Mouse (Mus musculus): ENCODE data around the gene Cd300lg. TPM values are rescaled to one million over a fixed set of nuclear protein-coding genes. Genes with fewer than 3 reads are reported as not detected.

The Cd300lg gene
- not detected for total RNA-seq (2021)
- long read RNA-seq: 0 reads

- DNase-seq (ENCODE audit: low spot score in 2 of 2): no peak
These were observed at the start of gene Cd300lg for GRCm38 (mm10) chr11:102041350-102041949. Gene Cd300lg (plus strand): TSS chr11:102041509.

DNA sequence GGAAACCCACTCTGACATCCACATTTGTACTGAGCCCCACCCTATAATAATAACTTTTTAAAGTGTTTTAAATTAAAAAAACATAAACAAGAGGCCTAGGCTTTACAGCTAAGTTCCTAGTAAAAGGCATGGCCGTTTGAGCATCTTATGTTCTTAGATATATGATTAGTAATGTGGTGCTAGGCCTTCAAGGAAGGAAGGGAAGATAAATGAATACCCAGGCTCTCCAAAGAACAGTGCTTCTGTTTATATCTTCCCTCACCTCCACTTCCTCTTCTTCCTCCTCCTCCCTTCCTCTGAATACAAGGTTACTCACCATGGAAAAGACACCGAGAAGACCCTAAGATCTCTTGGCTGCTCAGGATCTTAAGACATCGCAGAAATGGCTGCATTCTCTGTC lies 49.5 kb upstream of the Cd300lg start:
- DNase-seq (ENCODE audit: low spot score in 2 of 2): no peak

DNA sequence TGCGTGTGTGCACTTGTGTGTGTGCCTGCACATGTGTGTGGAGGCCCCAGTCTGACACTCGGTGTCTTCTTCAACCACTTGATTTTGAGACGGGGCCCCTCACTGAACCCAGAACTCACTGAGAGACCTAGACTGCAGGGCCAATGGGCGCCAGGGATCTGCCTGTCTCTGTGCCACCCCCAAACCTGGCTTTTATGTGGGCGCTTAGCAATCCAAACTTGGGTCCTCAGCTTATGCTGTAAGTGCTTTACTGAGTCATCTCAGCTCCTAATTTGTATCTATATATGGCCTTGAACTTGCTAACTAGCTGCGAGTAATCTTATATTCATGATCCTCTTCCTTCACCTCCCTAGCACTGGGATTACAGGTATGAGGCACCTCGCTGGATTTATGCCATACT lies 48.9 kb upstream of the Cd300lg start:
- DNase-seq (ENCODE audit: low spot score in 2 of 2): no peak

GRCm38 (mm10) chr11:101994100-101994499 lies 47.2 kb upstream of the Cd300lg start:
- DNase-seq (ENCODE audit: low spot score in 2 of 2): no peak

DNA sequence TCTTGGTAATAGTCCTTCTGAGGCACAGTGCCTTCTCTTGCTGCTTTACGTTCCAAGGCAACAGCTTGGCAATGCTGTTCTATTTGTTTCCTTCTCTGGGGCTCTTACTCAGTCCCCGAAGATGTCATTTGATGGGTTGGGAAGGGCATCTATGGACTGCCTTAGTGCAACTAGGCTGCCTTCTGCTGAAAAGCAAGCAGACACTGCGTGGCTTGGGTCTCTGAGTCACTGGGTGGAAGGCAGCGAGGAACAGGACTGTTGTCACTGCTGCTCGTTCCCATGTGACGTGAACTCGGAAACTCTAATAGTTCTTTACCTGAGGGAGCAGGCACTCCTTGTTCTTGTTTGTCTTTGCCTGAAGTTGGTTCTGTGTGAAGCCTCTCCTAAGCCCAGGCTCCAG lies 45.4 kb upstream of the Cd300lg start:
- DNase-seq (ENCODE audit: low spot score in 2 of 2): no peak

DNA sequence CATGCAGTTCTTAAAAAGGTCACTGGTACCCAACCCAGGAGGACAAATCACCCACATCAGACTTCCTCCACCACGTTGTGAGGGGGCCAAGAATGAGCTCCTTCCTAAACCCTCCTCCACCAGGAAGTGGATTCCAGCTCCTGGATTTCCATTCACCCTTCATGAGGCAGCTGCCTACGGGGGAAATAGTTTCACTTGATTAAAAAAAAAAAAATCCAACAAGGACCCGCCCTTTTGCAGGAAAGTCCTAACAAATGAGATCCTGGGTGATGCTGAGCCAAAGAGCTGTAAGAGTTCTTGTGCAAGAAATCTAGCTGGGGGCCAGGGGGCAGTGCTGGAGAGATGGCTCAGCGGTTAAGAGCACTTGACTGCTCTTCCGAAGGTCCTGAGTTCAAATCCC lies 43.1 kb upstream of the Cd300lg start:
- no peak for DNase-seq (ENCODE audit: low spot score in 2 of 2)

GRCm38 (mm10) chr11:101999466-101999865 lies 41.8 kb upstream of the Cd300lg start:
- peak in 1 of 2 experiments; percentile 66 for DNase-seq (ENCODE audit: low spot score in 2 of 2)

GRCm38 (mm10) chr11:102004251-102004650 lies 37.1 kb upstream of the Cd300lg start:
- no peak for DNase-seq (ENCODE audit: low spot score in 2 of 2)

DNA sequence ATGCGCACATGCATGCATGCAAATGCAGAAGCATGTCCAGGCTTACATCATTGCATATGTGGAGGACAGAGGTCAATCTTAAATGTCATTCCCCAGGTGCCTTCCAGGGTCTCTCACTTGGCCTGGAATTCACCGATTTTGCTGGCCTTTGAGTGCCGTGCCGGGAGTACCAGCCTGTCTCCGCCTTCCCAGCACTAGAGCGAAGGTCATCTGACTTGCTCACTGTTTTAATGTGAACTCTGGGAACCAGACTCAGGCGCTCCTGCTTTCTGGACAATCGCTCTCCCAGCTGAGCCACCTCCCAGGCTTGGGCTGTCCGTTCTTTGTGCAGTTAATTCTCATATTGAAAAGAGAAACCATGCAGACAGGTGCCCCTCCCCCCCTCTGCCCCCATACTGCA lies 35.0 kb upstream of the Cd300lg start:
- DNase-seq (ENCODE audit: low spot score in 2 of 2): no peak

GRCm38 (mm10) chr11:102006688-102007087 lies 34.6 kb upstream of the Cd300lg start:
- no peak for DNase-seq (ENCODE audit: low spot score in 2 of 2)

- no peak for DNase-seq (ENCODE audit: low spot score in 2 of 2)
These were observed 32.9 kb upstream of the Cd300lg start for GRCm38 (mm10) chr11:102008372-102008771.

DNA sequence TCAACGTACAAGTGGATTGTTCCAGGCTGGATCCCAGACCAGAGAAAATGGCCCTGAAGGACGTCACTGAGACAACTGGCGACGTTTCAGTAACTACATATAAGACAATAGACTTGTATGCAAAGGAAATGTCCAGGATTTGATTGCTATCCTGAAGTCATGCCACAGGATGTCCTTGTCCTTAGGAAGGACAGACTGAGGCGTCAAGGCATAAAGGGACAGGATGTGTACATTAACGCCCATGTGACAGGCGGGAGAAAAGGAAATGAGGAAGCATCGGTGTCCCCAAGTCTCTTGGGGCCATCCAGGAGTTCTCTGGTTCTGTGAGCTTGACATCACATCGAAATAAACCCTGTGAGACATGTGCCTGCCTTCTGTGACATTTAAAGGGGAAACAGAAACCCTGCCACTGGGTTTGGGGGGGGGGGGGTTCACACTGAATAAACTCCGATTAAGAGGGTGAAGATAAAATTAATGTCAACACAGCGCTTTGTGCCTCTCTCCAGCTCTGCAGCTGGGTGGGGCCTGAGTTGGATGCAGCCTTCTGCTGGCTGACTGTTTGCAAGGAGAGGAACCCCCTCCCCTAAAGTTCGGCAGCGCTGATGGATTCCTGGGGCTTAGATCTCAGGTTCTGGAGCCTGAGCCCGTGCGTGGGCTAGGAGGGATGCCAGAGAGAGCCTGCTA lies 32.2 kb upstream of the Cd300lg start:
- DNase-seq (ENCODE audit: low spot score in 2 of 2): no peak

DNA sequence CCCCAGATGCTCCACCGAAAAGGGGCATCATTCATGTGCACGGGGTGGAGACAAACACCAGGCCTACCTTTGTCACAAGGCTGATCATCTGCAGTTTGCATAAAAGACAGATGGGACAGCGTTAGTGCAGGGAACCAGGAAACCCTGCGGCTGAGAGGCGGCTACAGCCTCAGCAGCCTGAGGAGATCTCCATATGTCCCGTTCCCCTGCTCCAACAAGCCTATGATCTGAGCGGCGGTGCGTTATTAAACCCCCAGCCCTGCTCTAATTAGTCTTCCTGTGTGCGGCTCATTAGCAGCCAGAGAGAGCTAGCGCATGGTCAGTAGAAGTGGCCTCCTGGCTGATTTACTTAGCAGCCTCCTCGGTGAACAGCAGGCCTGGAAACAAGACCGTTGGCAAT lies 31.2 kb upstream of the Cd300lg start:
- peak; percentile 39 to 64 for DNase-seq (ENCODE audit: low spot score in 2 of 2)

- DNase-seq (ENCODE audit: low spot score in 2 of 2): no peak
These were observed 29.8 kb upstream of the Cd300lg start for GRCm38 (mm10) chr11:102011510-102011909.

DNA sequence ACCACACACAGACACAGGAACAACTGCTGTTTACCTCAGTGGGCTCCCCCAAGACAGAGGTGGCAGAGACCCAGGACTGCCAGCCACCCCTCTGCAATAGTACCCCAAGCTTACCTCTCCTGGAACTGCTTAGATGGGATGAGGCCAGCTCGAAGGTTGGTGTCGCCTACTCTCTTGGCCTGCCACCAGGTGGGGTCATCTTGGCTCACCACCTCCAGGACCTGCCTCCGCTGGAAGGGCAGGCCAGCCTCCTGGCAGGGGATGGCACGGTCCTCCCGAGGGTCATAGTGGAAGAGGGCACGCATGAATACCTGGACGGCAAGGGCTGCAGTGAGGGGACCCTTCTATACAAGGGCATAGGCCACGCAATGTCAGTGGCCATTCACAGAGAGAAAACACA lies 28.1 kb upstream of the Cd300lg start:
- no peak for DNase-seq (ENCODE audit: low spot score in 2 of 2)

DNA sequence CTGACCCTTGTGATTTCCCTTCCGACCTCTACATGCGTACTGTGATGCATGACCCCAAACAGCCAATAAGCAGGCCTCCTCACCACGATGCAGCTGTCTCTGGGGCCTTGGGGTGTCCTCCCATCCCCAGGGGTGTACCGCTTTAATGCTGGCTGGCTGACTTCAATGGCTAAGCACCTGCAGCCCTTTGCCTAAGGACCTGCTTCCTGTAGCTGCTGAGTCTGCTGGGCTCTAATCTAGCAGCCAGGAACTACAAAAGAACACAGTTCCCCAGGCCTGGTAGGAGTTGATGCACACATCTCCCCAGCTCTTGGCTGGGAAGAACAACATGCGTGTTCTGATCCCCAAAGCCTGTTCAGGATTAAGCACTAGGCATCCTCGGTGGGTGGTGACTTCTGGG lies 25.8 kb upstream of the Cd300lg start:
- DNase-seq (ENCODE audit: low spot score in 2 of 2): no peak

GRCm38 (mm10) chr11:102016136-102016535 lies 25.2 kb upstream of the Cd300lg start:
- DNase-seq (ENCODE audit: low spot score in 2 of 2): no peak

- no peak for DNase-seq (ENCODE audit: low spot score in 2 of 2)
These were observed 21.6 kb upstream of the Cd300lg start for GRCm38 (mm10) chr11:102019736-102020135.

GRCm38 (mm10) chr11:102021196-102021595 lies 20.1 kb upstream of the Cd300lg start:
- DNase-seq (ENCODE audit: low spot score in 2 of 2): no peak

DNA sequence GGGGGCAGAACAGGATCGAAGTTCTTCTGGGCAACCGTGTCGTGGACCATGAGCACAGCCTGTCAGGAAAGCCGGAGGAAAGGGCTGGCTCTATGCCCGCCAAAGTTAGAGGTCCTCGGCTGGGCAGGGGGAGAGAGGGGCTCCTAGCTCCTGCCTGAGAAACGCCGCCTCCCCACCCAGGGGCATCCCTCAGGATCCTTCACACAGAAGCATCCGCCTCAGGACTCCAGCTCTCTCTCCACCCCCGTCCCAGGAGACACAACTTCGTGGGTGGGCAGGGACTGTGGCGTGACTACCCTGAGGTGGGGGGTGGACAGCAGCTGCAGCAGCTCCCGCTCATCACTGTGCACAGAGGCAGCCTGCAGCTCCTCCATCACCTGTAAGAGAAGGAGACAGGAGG lies 17.9 kb upstream of the Cd300lg start:
- DNase-seq (ENCODE audit: low spot score in 2 of 2): no peak

- no peak for DNase-seq (ENCODE audit: low spot score in 2 of 2)
These were observed 17.1 kb upstream of the Cd300lg start for GRCm38 (mm10) chr11:102024084-102024758.

DNA sequence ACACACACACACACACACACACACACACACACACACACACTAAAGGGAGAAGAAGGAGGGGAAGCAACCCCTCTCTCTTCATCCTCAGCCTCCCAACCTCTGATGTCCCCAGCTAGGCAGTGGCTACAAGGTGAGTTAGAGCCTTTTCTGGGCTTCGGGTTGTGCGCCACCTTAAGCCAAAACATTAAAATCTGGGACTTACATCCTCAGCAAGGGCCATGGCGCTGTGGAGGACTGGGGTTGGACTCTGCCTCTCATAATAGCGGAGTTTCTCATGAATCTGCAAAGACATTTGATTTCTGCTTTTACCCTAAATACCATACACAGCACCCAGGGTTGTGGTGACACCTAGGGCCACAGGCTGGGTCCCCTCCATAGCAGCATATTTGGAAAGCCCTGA lies 16.4 kb upstream of the Cd300lg start:
- no peak for DNase-seq (ENCODE audit: low spot score in 2 of 2)

DNA sequence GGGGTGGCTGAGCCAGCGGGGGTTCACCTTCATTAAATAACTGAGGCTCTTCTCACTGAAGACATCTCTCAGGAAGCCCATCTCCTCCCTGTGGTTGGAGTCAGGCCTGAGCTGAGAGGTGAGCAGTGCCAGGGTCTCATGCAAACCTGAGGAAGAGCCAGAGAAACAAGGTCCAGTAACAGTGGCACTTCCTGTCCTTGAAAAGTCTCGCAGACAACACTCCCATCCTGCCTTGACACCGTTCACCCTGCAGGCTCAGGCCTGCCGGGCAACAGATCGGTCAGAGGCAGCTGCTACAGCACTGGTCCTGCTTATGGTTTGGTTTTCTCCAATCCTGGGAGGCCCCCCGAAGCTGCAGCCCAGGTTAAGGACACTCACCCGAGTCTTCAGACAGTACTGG lies 16.0 kb upstream of the Cd300lg start:
- no peak for DNase-seq (ENCODE audit: low spot score in 2 of 2)
